Mouse (Mus musculus): ENCODE data around the gene Fkbp15.

- TF ChIP-seq POLR2A (IDR thresholded peaks at IDR 0.05; ENCODE audit: low read depth, low read length): no peak
- no peak for TF ChIP-seq CTCF (IDR thresholded peaks at IDR 0.05; ENCODE audit: extremely low read depth, insufficient read length, insufficient replicate concordance, low read depth, low read length)
These were observed 108.6 kb downstream of the Fkbp15 start for GRCm38 (mm10) chr4:62251776-62252175.

Data from small intestine, adult 2 months (tissue).